Mouse (Mus musculus) heart, adult 2 months (tissue): ENCODE results near the gene Sacm1l. TPM values are rescaled to one million over a fixed set of nuclear protein-coding genes. Genes with fewer than 3 reads are reported as not detected.

Source experiments
- DNase-seq, 2 experiments: peaks; one replicate each; pipeline ENCODE4 v3.0.0; 2021
- H3K27ac ChIP-seq: fragments of 200-600 bp; 2 replicates; pipeline ENCODE4 v1.8.1; 2022
- H3K27me3 ChIP-seq: fragments of 200-500 bp; 2 replicates; pipeline ENCODE4 v1.6.1; 2012; ENCODE audit warnings: mild to moderate bottlenecking, low read length, inconsistent platforms, mixed read lengths; ENCODE audit not compliant: control insufficient read depth, insufficient read depth
- H3K36me3 ChIP-seq: fragments of 200-500 bp; 2 replicates; pipeline ENCODE4 v1.6.1; 2012; ENCODE audit warnings: low read length, inconsistent platforms; ENCODE audit not compliant: control insufficient read depth, insufficient read depth
- H3K4me1 ChIP-seq: fragments of 200-500 bp; 2 replicates; pipeline ENCODE4 v1.6.1; 2011; ENCODE audit warnings: low read length; ENCODE audit not compliant: control insufficient read depth, insufficient read depth
- H3K4me3 ChIP-seq: fragments of 200-600 bp; 2 replicates; pipeline ENCODE4 v1.8.1; 2022
- H3K79me2 ChIP-seq: fragments of 200-500 bp; replicated peaks from 2 replicates; pipeline ENCODE4 v1.6.1; 2012; ENCODE audit warnings: mild to moderate bottlenecking, inconsistent platforms, low read length, moderate library complexity, mixed read lengths; ENCODE audit not compliant: control insufficient read depth, insufficient read depth
- H3K9ac ChIP-seq: fragments of 200-500 bp; 2 replicates; pipeline ENCODE4 v1.6.1; 2012; ENCODE audit warnings: low read depth, mild to moderate bottlenecking, control low read depth, inconsistent platforms, low read length, mixed read lengths
- CTCF ChIP-seq: fragments of 200-600 bp; IDR thresholded peaks from 2 replicates; pipeline ENCODE4 v1.8.1; 2022; ENCODE audit warnings: antibody characterized with exemption, mild to moderate bottlenecking, moderate library complexity
- EP300 ChIP-seq: fragments of 200-500 bp; IDR thresholded peaks from 2 replicates; pipeline ENCODE4 v1.6.1; 2011; ENCODE audit warnings: low read depth, low read length, control low read depth; ENCODE audit not compliant: insufficient read depth
- POLR2A ChIP-seq: fragments of 200-500 bp; IDR thresholded peaks from 2 replicates; pipeline ENCODE4 v1.6.1; 2011; ENCODE audit warnings: mild to moderate bottlenecking, low read depth, low read length, control low read depth; ENCODE audit not compliant: insufficient read depth
- WGBS: fragments of 180-500 bp; shearing (Covaris S2); methylation state at CpG from one replicate; pipeline ENCODE4 v1.1.7; 2018; 5-methylcytosine and 5-hydroxymethylcytosine counted together
- intact Hi-C: fragments of 180-260 bp; cut with DNase I; formaldehyde crosslinking; loops from one replicate; pipeline ENCODE4 v1.15.1; 2025
- polyA plus RNA-seq: library from polyadenylated mRNA; depleted of rRNA; stranded (reverse); fragments of >200 nt; gene quantifications from 2 replicates; pipeline ENCODE4 v1.2.3, GENCODE M21; 2012
- total RNA-seq, 2 experiments: library from RNA; stranded (reverse); gene quantifications; 2 replicates each; pipeline ENCODE4 v1.2.3; 2021

Gene Sacm1l
- total and polyA plus RNA-seq, 3 experiments: 8.3 to 36.8 (median 35.4) TPM

GRCm38 (mm10) chr9:123531234-123531633, 1.7 kb downstream of the Sacm1l start:
- Histone ChIP-seq H3K27ac (peak overlapping the region; percentile 87; the same call in 1 of the 2 replicates), H3K36me3 (peaks cover 29% of the 10 kb centered on the region), H3K79me2 (peaks cover 6% of the 10 kb centered on the region), H3K9ac (no peak overlapping the region), H3K4me3 (peak overlapping the region; percentile 96), H3K27me3 (no peaks in the 10 kb centered on the region), H3K4me1 (peaks cover 11% of the 10 kb centered on the region)
- intact Hi-C loops: no loop called here
- no peak for DNase-seq
- no peak for TF ChIP-seq POLR2A

- 61% methylated on average over 2 of the region's 2 CpGs for WGBS
- TF ChIP-seq EP300 (no peak), CTCF (no peak), POLR2A (no peak)
Observed at GRCm38 (mm10) chr9:123536613-123537012, 7.1 kb downstream of the Sacm1l start.

GRCm38 (mm10) chr9:123538189-123538588, 8.6 kb downstream of the Sacm1l start:
- intact Hi-C loops: no loop called here
- DNase-seq: no peak
- H3K36me3 ChIP-seq: peaks cover 36% of the 10 kb centered on the region
- H3K4me3 ChIP-seq: no peak overlapping the region
- H3K4me1 ChIP-seq: peaks cover 8% of the 10 kb centered on the region
- TF ChIP-seq EP300 (no peak), POLR2A (no peak), CTCF (no peak)
- 42% methylated on average over 4 of the region's 4 CpGs for WGBS
- no peak overlapping the region for H3K9ac ChIP-seq
- H3K27me3 ChIP-seq: no peaks in the 10 kb centered on the region
- H3K79me2 ChIP-seq: peaks cover 9% of the 10 kb centered on the region; the same call in 1 of the 2 replicates
- H3K27ac ChIP-seq: no peak overlapping the region

More at GRCm38 (mm10) chr9:123536613-123537012, 7.1 kb downstream of the Sacm1l start:
- DNase-seq: no peak
- intact Hi-C loops: no loop called here
- Histone ChIP-seq H3K79me2 (peaks cover 11% of the 10 kb centered on the region; the same call in 1 of the 2 replicates), H3K27ac (no peak overlapping the region), H3K4me3 (no peak overlapping the region), H3K4me1 (peaks cover 10% of the 10 kb centered on the region), H3K27me3 (no peaks in the 10 kb centered on the region), H3K36me3 (peaks cover 48% of the 10 kb centered on the region), H3K9ac (no peak overlapping the region)

- TF ChIP-seq EP300 (no peak), CTCF (no peak)
- 12% methylated on average over 1 of the region's 1 CpGs for WGBS
- Histone ChIP-seq H3K36me3 (peaks cover 35% of the 10 kb centered on the region), H3K4me1 (peaks cover 8% of the 10 kb centered on the region), H3K4me3 (no peak overlapping the region), H3K9ac (no peak overlapping the region), H3K79me2 (peaks cover 8% of the 10 kb centered on the region; the same call in 1 of the 2 replicates), H3K27me3 (no peaks in the 10 kb centered on the region), H3K27ac (no peak overlapping the region)
- intact Hi-C loops: no loop called here
- DNase-seq: no peak
Observed at GRCm38 (mm10) chr9:123539093-123539492, 9.5 kb downstream of the Sacm1l start.

GRCm38 (mm10) chr9:123539823-123540222, 10.3 kb downstream of the Sacm1l start:
- TF ChIP-seq POLR2A: no peak
- no peak for TF ChIP-seq CTCF
- TF ChIP-seq EP300: no peak
- Histone ChIP-seq H3K27me3 (no peaks in the 10 kb centered on the region), H3K79me2 (peaks cover 8% of the 10 kb centered on the region; the same call in 1 of the 2 replicates), H3K4me3 (no peak overlapping the region), H3K4me1 (peaks cover 8% of the 10 kb centered on the region), H3K27ac (no peak overlapping the region), H3K36me3 (peaks cover 35% of the 10 kb centered on the region), H3K9ac (no peak overlapping the region)
- 69% methylated on average over 2 of the region's 2 CpGs for WGBS
- no peak for DNase-seq
- intact Hi-C loops: no loop called here

GRCm38 (mm10) chr9:123554599-123554998, 25.0 kb downstream of the Sacm1l start:
- H3K79me2 ChIP-seq: no peaks in the 10 kb centered on the region
- H3K27ac ChIP-seq: no peak overlapping the region
- no peak for DNase-seq
- 86% methylated on average over 3 of the region's 3 CpGs for WGBS
- intact Hi-C loops: no loop called here
- H3K36me3 ChIP-seq: peaks cover 10% of the 10 kb centered on the region
- H3K4me3 ChIP-seq: no peak overlapping the region
- H3K9ac ChIP-seq: no peak overlapping the region
- TF ChIP-seq POLR2A (no peak), CTCF (no peak), EP300 (no peak)
- no peaks in the 10 kb centered on the region for H3K27me3 ChIP-seq
- H3K4me1 ChIP-seq: no peaks in the 10 kb centered on the region
